Comparison of ENCODE assay signal across 9 mouse cellular contexts in genomic region chr2:132384511-132385193, GRCm38 (mm10). TPM values are rescaled to one million over a fixed set of nuclear protein-coding genes. Genes with fewer than 3 reads are reported as not detected.
DNase-seq lines count a peak whose midpoint lies in the region; ATAC-seq and TF ChIP-seq lines count a peak whose summit lies in the region.
"Had no signal": no experiment of that assay in that cellular context is flagged by ENCODE, and none has a peak within 500 bp of the region (broad histone marks: within the 10 kb centered on the region; RNA-seq: fewer than 3 reads in every experiment).

No protein-coding gene starts in this region.

- H3K9me3 ChIP-seq in heart, embryonic 10.5 days: no peaks in the 10 kb centered on the region
- no peaks in the 10 kb centered on the region for H3K9me3 ChIP-seq in forebrain, embryonic 14.5 days (replicated peaks; ENCODE audit: control insufficient read depth, low read length)
- no peaks in the 10 kb centered on the region for H3K9me3 ChIP-seq in limb, embryonic 14.5 days (ENCODE audit: control insufficient read depth, low read length)

- 0 out of 2 replicates have a peak overlapping the region, but pooled peaks have one; percentile 47 for H3K27ac ChIP-seq in heart, embryonic 10.5 days
- H3K27ac ChIP-seq in forebrain, embryonic 14.5 days (ENCODE audit: low read depth, low read length): no peak overlapping the region
- H3K27ac ChIP-seq in limb, embryonic 14.5 days (replicated peaks; ENCODE audit: low read depth, low read length): no peak overlapping the region
- no peak overlapping the region for H3K27ac ChIP-seq in small intestine, adult 2 months (ENCODE audit: insufficient read depth, low read depth, low read length)
- H3K27ac ChIP-seq: macrophage had no signal

- TF ChIP-seq CTCF in small intestine, adult 2 months (IDR thresholded peaks at IDR 0.05; ENCODE audit: extremely low read depth, insufficient read length, insufficient replicate concordance, low read depth, low read length): no peak

- ATAC-seq in forebrain, embryonic 14.5 days: peak; percentile 57
- ATAC-seq in limb, embryonic 14.5 days (ENCODE audit: low FRiP score, low read depth): peak; percentile 37; the same call in 1 of the 2 replicates

- peaks cover 73% of the 10 kb centered on the region for H3K27me3 ChIP-seq in heart, embryonic 10.5 days (ENCODE audit: insufficient read depth, poor library complexity, severe bottlenecking)
- 0 out of 2 replicates have a peak, but pooled peaks cover 6% of the 10 kb centered on the region for H3K27me3 ChIP-seq in forebrain, embryonic 14.5 days (replicated peaks; ENCODE audit: control insufficient read depth, insufficient read depth, low read length)
- H3K27me3 ChIP-seq in limb, embryonic 14.5 days (ENCODE audit: control insufficient read depth, insufficient read depth, low read length): no peaks in the 10 kb centered on the region
- peaks cover 14% of the 10 kb centered on the region for H3K27me3 ChIP-seq in small intestine, adult 2 months (ENCODE audit: control insufficient read depth, insufficient read depth, low read length)

- no peaks in the 10 kb centered on the region for H3K36me3 ChIP-seq in heart, embryonic 10.5 days
- H3K36me3 ChIP-seq in forebrain, embryonic 14.5 days (ENCODE audit: control insufficient read depth, insufficient read depth, low read length): no peaks in the 10 kb centered on the region
- no peaks in the 10 kb centered on the region for H3K36me3 ChIP-seq in limb, embryonic 14.5 days (ENCODE audit: control insufficient read depth, insufficient read depth, low read length)
- no peaks in the 10 kb centered on the region for H3K36me3 ChIP-seq in small intestine, adult 2 months (ENCODE audit: control insufficient read depth, insufficient read depth, low read length)

- peak overlapping the region; percentile 97 for H3K4me2 ChIP-seq in forebrain, embryonic 14.5 days (ENCODE audit: low read length)
- peak overlapping the region; percentile 96 for H3K4me2 ChIP-seq in limb, embryonic 14.5 days (replicated peaks; ENCODE audit: low read depth, low read length, severe bottlenecking)

- peak overlapping the region; percentile 72 for H3K4me3 ChIP-seq in heart, embryonic 10.5 days
- H3K4me3 ChIP-seq in forebrain, embryonic 14.5 days (ENCODE audit: low read depth, low read length): peak overlapping the region; percentile 55
- peak overlapping the region; percentile 52 for H3K4me3 ChIP-seq in limb, embryonic 14.5 days (replicated peaks; ENCODE audit: low read length)
- peak overlapping the region; percentile 40 for H3K4me3 ChIP-seq in small intestine, adult 2 months (ENCODE audit: low read depth, low read length)

- H3K9ac ChIP-seq in forebrain, embryonic 14.5 days (ENCODE audit: low read length): peak overlapping the region; percentile 64
- H3K9ac ChIP-seq in limb, embryonic 14.5 days (ENCODE audit: low read depth, low read length, severe bottlenecking): peak overlapping the region; percentile 55

- WGBS in heart, embryonic 10.5 days: 1% methylated on average over 31 of the region's 31 CpGs
- under 1% methylated on average over 31 of the region's 31 CpGs for WGBS in forebrain, embryonic 14.5 days
- under 1% methylated on average over 31 of the region's 31 CpGs for WGBS in limb, embryonic 14.5 days
- WGBS in small intestine, adult 2 months: 2% methylated on average over 31 of the region's 31 CpGs

- H3K4me1 ChIP-seq in heart, embryonic 10.5 days: peaks cover 15% of the 10 kb centered on the region
- peaks cover 3% of the 10 kb centered on the region; the same call in 1 of the 2 replicates for H3K4me1 ChIP-seq in forebrain, embryonic 14.5 days (ENCODE audit: control insufficient read depth, insufficient read depth, low read length)
- peaks cover 7% of the 10 kb centered on the region for H3K4me1 ChIP-seq in limb, embryonic 14.5 days (ENCODE audit: control insufficient read depth, insufficient read depth, low read length)
- H3K4me1 ChIP-seq in small intestine, adult 2 months (ENCODE audit: control insufficient read depth, insufficient read depth, insufficient read length, low read length): peaks cover 6% of the 10 kb centered on the region

- TF ChIP-seq POLR2A in limb, embryonic 14.5 days (IDR thresholded peaks at IDR 0.05; ENCODE audit: borderline replicate concordance, extremely low read depth, insufficient read depth, insufficient read length): no peak
- no peak for TF ChIP-seq POLR2A in small intestine, adult 2 months (IDR thresholded peaks at IDR 0.05; ENCODE audit: low read depth, low read length)

- no peak for DNase-seq in heart, embryonic 10.5 days (ENCODE audit: low spot score)
- DNase-seq in heart, adult 8-10 months (ENCODE audit: low spot score): no peak
- DNase-seq in adrenal gland, postnatal 36 days: peak; percentile 3
- peak; percentile 39 for DNase-seq in forebrain, embryonic 14.5 days (ENCODE audit: low spot score)
- no peak for DNase-seq in limb, embryonic 14.5 days (ENCODE audit: low spot score)
- no peak for DNase-seq in urinary bladder, postnatal 14 days (ENCODE audit: low spot score)
- no peak for DNase-seq in MN1 (ENCODE audit: low spot score)

RNA-seq across cellular contexts. Expression of gene Prokr2, which starts 0.6 kb away (rescaled TPM):
- polyA plus RNA-seq in heart, embryonic 10.5 days (2016; fragmentation: Nextera tagmentation; extraction: Ambion mirVana): 2.3 and 2.8 TPM in 2 replicates
- total RNA-seq in heart, adult 8-10 months (2022): under 1 TPM; 0.08 to 0.22 (median 0.09) TPM
- total RNA-seq in adrenal gland, postnatal 36 days (2021): under 1 TPM in 1 of 2 experiments, not detected in 1; 0.07 TPM
- 6.5 and 8.6 TPM in 2 replicates for polyA plus RNA-seq in forebrain, embryonic 14.5 days (2014; fragmentation: Nextera tagmentation; extraction: Ambion mirVana)
- 1.4 and 2.5 TPM in 2 replicates for polyA plus RNA-seq in limb, embryonic 14.5 days (2012; rRNA removed)
- 3.1 and 4.0 TPM in 2 replicates for polyA plus RNA-seq in limb, embryonic 14.5 days (2014; fragmentation: Nextera tagmentation; extraction: Ambion mirVana)
- polyA plus RNA-seq in small intestine, adult 2 months (2012; rRNA removed): 0.03 TPM in 1 of 2 replicates, not detected in the other
- polyA plus RNA-seq: macrophage had no signal

Comparison
In these comparisons a context has a peak if more than half of its experiments do, and no peak if none do; other contexts are left out.
1. DNase-seq: peak in adrenal gland, postnatal 36 days (2 of 2) and forebrain, embryonic 14.5 days (single experiment); none in heart, embryonic 10.5 days (single experiment), heart, adult 8-10 months (single experiment), limb, embryonic 14.5 days (single experiment), urinary bladder, postnatal 14 days (single experiment) and MN1 (single experiment).
2. Peak in every context shown above with its lines, with median percentiles within 50 percentile points of each other: H3K4me3 ChIP-seq.